Mouse (Mus musculus) frontal cortex, postnatal 10 days (tissue): Measurements from ENCODE around the gene Ticam1.
A peak's percentile ranks its signal among the peaks of the same experiment; 100 is the strongest.

Experiments
- DNase-seq, 2 experiments: peaks; one replicate each; pipeline ENCODE4 v3.0.0; 2022; ENCODE audit warnings: low spot score in 2 of 2, mixed read lengths in 1 of 2

Gene Ticam1

GRCm38 (mm10) chr17:56290388-56291170, 14.0 kb upstream of the Ticam1 start:
- DNase-seq = peak in 1 of 2 experiments; percentile 74

GRCm38 (mm10) chr17:56289371-56290331, 13.1 kb upstream of the Ticam1 start:
- no peak for DNase-seq

- no peak for DNase-seq
These were observed 12.3 kb upstream of the Ticam1 start for GRCm38 (mm10) chr17:56288866-56289265.

GRCm38 (mm10) chr17:56287830-56288229, 11.2 kb upstream of the Ticam1 start:
- DNase-seq = no peak

GRCm38 (mm10) chr17:56285995-56286394, 9.4 kb upstream of the Ticam1 start:
- DNase-seq = no peak

- DNase-seq = no peak
These were observed 6.7 kb upstream of the Ticam1 start for GRCm38 (mm10) chr17:56283316-56283715.

GRCm38 (mm10) chr17:56282802-56283201, 6.2 kb upstream of the Ticam1 start:
- no peak for DNase-seq

GRCm38 (mm10) chr17:56281193-56281592, 4.6 kb upstream of the Ticam1 start:
- DNase-seq = no peak

GRCm38 (mm10) chr17:56279481-56280155, 3.0 kb upstream of the Ticam1 start:
- DNase-seq = no peak

- DNase-seq = no peak
These were observed 1.8 kb upstream of the Ticam1 start for GRCm38 (mm10) chr17:56278340-56278739.

- no peak for DNase-seq
These were observed 944 bp upstream of the Ticam1 start for GRCm38 (mm10) chr17:56277567-56277893.

GRCm38 (mm10) chr17:56275842-56276480, 625 bp downstream of the Ticam1 start:
- DNase-seq = no peak

- DNase-seq = no peak
These were observed 2.6 kb downstream of the Ticam1 start for GRCm38 (mm10) chr17:56273986-56274385.

- DNase-seq = no peak
These were observed 3.1 kb downstream of the Ticam1 start for GRCm38 (mm10) chr17:56273482-56273881.

- DNase-seq = no peak
These were observed 3.9 kb downstream of the Ticam1 start for GRCm38 (mm10) chr17:56272644-56273043.

- DNase-seq = no peak
These were observed 4.9 kb downstream of the Ticam1 start for GRCm38 (mm10) chr17:56271609-56272253.

- DNase-seq = no peak
These were observed 6.8 kb downstream of the Ticam1 start for GRCm38 (mm10) chr17:56269741-56270140.

GRCm38 (mm10) chr17:56269153-56269630, 7.4 kb downstream of the Ticam1 start:
- no peak for DNase-seq

- no peak for DNase-seq
These were observed 10.3 kb downstream of the Ticam1 start for GRCm38 (mm10) chr17:56266271-56266670.

- DNase-seq = no peak
These were observed 10.7 kb downstream of the Ticam1 start for GRCm38 (mm10) chr17:56265869-56266268.

GRCm38 (mm10) chr17:56265011-56265410, 11.6 kb downstream of the Ticam1 start:
- no peak for DNase-seq
